Mouse (Mus musculus) common myeloid progenitor, adult 5-6 weeks (primary cell): Measurements from ENCODE around the gene Ube2g2. TPM values are rescaled to one million over a fixed set of nuclear protein-coding genes. Genes with fewer than 3 reads are reported as not detected.

Experiments
- ATAC-seq: replicated peaks from 2 replicates; pipeline ENCODE4 v1.8.0; 2016; ENCODE audit warnings: low read depth, mild to moderate bottlenecking, moderate TSS enrichment, inconsistent platforms; ENCODE audit not compliant: poor library complexity, severe bottlenecking
- total RNA-seq: library from RNA; stranded (forward); fragments of 200-1000, 187-1606 nt; gene quantifications from 2 replicates; pipeline ENCODE4 v1.2.3, GENCODE M21; 2017

Gene Ube2g2
- total RNA-seq, 1 experiment from 2014 or later, result 37.2 TPM

- peak; percentile 82 for ATAC-seq
Observed at GRCm38 (mm10) chr10:77605908-77606826, 15.9 kb upstream of the Ube2g2 start, which contains the start of the genes Sumo3 and Gm49325. Gene Sumo3, plus strand, starts transcription at chr10:77606097. Gene Gm49325, plus strand, starts transcription at chr10:77606197.

- ATAC-seq, result peak; percentile 12; the same call in 1 of the 2 replicates
Observed at GRCm38 (mm10) chr10:77606855-77607254, 15.2 kb upstream of the Ube2g2 start.

GRCm38 (mm10) chr10:77607441-77607840 lies 14.6 kb upstream of the Ube2g2 start:
- no peak for ATAC-seq

- no peak for ATAC-seq
Observed at GRCm38 (mm10) chr10:77608589-77608988, 13.5 kb upstream of the Ube2g2 start.

GRCm38 (mm10) chr10:77610221-77610961 lies 11.7 kb upstream of the Ube2g2 start:
- ATAC-seq, result no peak

GRCm38 (mm10) chr10:77613409-77613808 lies 8.7 kb upstream of the Ube2g2 start:
- no peak for ATAC-seq

- no peak for ATAC-seq
Observed at GRCm38 (mm10) chr10:77615647-77616046, 6.4 kb upstream of the Ube2g2 start.

GRCm38 (mm10) chr10:77616166-77616565 lies 5.9 kb upstream of the Ube2g2 start:
- no peak for ATAC-seq

GRCm38 (mm10) chr10:77616926-77617325 lies 5.1 kb upstream of the Ube2g2 start:
- ATAC-seq, result no peak

- peak; percentile 5; the same call in 1 of the 2 replicates for ATAC-seq
Observed at GRCm38 (mm10) chr10:77621546-77621945, 529 bp upstream of the Ube2g2 start.

- peak; percentile 12; the same call in 1 of the 2 replicates for ATAC-seq
Observed at GRCm38 (mm10) chr10:77623069-77623492, 1.0 kb downstream of the Ube2g2 start.

- no peak for ATAC-seq
Observed at GRCm38 (mm10) chr10:77623639-77624400, 1.7 kb downstream of the Ube2g2 start.

- no peak for ATAC-seq
Observed at GRCm38 (mm10) chr10:77624570-77624995, 2.5 kb downstream of the Ube2g2 start.

GRCm38 (mm10) chr10:77626036-77626435 lies 4.0 kb downstream of the Ube2g2 start:
- no peak for ATAC-seq

GRCm38 (mm10) chr10:77626591-77626990 lies 4.5 kb downstream of the Ube2g2 start:
- ATAC-seq, result no peak

- peak; percentile 95 for ATAC-seq
Observed at GRCm38 (mm10) chr10:77627497-77627896, 5.4 kb downstream of the Ube2g2 start.

- no peak for ATAC-seq
Observed at GRCm38 (mm10) chr10:77629163-77629562, 7.1 kb downstream of the Ube2g2 start.

- no peak for ATAC-seq
Observed at GRCm38 (mm10) chr10:77629970-77630369, 7.9 kb downstream of the Ube2g2 start.

- ATAC-seq, result no peak
Observed at GRCm38 (mm10) chr10:77634016-77634415, 11.9 kb downstream of the Ube2g2 start.
